Mouse (Mus musculus): ENCODE measurements at regions not wholly inside any gene's neighbourhood (a gene's known extent, or its start where the extent isn't known, plus 50 kb on each side); places are given as distances from the start of the nearest gene placed in this dataset.
A peak's percentile ranks its signal among the peaks of the same experiment; 100 is the strongest.

DNA sequence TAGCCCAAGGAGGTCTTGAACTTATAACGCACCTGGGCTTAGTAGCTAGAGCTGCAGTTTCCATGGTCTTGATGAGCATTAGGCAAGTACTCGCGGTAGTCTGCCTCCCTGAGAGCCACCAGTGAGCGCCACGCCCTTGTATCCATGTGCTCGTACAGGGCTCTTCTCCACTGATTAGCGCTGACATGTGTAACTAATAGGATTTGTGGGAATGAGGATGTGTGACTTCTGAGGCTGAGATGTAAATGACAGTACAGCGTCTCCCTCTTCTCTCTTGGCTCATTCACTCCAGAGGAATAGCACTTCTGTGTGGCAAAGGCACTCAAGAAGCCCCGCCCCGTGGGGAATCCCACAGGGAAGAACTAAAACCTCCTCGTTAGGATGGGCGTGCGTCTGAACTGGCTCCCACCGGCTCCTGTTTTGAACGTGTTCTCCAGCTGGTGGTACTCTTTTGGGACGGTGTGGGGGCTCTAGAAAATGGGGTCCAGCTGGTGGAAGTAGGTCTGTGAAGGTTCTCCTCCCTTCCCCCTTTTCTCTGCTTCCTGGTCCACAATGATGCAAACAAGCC, 94.3 kb upstream of the Pkdcc start:
- WGBS (ENCODE audit: insufficient replicate concordance), result 55% methylated on average over 16 of the region's 16 CpGs
- H3K36me3 ChIP-seq, result no peaks in the 10 kb centered on the region
- no peak overlapping the region for H3K4me3 ChIP-seq (replicated peaks)
- H3K4me2 ChIP-seq, result no peak overlapping the region
- H3K4me1 ChIP-seq (replicated peaks), result peaks cover 12% of the 10 kb centered on the region
- DNase-seq, result no peak
- no peaks in the 10 kb centered on the region for H3K9me3 ChIP-seq (replicated peaks)
- peaks cover 14% of the 10 kb centered on the region; the same call in 1 of the 2 replicates for H3K27me3 ChIP-seq
- H3K9ac ChIP-seq, result no peak overlapping the region
- no peak for ATAC-seq (ENCODE audit: low read depth)
- no peak overlapping the region for H3K27ac ChIP-seq

DNA sequence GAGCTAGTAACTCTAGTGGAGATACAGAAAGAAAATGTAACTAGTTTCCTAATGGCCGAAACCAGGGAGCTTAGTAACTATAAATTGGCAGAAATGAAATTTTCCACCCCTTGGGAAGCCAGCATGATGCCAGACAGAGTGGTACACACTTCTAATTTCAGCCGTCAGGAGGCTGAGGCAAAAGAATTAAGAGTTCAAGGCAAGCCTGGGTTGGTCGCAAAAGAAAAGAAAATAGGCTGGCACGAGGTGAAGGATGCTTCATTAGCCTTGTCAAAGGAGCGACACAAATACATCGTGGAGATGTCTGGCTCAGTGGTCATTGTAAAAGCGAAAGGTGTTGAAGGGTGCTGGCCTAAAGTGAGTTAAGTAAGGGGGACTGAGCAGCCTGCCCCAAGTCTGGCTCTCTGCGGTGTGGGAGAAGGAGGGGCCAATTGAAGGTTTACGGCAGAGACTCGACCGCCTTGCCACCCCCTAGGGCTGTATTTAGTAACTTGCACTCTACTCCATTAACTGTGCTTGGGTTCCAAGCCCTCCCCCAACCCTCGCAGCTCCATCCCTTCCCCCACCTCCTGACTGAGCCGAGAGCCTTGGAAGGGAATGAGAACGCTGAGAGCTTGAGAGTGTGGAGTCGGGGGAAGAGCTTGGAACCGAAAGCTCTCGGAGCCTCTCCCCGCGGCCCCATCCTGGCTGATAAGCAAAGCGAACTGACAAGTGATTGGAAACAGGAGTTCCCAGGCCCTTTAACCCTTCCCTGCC, 92.4 kb upstream of the Pkdcc start:
- no peaks in the 10 kb centered on the region for H3K9me3 ChIP-seq (replicated peaks)
- DNase-seq (peak; percentile 10), ATAC-seq (ENCODE audit: low read depth) (peak; percentile 63)
- H3K27ac ChIP-seq, result no peak overlapping the region
- no peak overlapping the region for H3K9ac ChIP-seq
- peak overlapping the region; percentile 59 for H3K4me2 ChIP-seq
- H3K4me3 ChIP-seq (replicated peaks), result peak overlapping the region; percentile 45
- peaks cover 14% of the 10 kb centered on the region; the same call in 1 of the 2 replicates for H3K27me3 ChIP-seq
- WGBS (ENCODE audit: insufficient replicate concordance), result 5% methylated on average over 20 of the region's 20 CpGs
- H3K36me3 ChIP-seq, result no peaks in the 10 kb centered on the region
- peaks cover 12% of the 10 kb centered on the region for H3K4me1 ChIP-seq (replicated peaks)

DNA sequence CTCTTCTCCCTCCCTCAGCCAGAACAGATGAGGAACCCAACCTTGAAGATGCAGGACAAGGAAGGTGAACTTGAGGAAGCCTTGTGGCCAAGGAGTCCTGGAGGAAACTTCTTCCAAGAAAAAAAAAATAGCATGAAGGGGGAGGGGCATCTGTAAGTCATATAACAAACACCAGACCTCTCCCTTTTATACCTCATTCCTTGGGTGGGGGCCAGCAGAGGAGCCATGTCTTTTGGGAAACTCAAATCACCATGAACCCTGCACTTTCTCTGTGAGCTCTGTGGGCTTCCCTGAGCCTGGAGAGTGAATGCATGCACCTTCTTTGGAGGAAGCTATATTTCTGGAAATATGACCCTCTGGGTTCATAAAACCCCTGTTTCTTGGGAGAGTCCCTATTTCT, 90.0 kb upstream of the Pkdcc start:
- no peak for ATAC-seq (ENCODE audit: low read depth)
- H3K9ac ChIP-seq, result no peak overlapping the region
- no peaks in the 10 kb centered on the region for H3K9me3 ChIP-seq (replicated peaks)
- DNase-seq, result no peak
- no peaks in the 10 kb centered on the region for H3K36me3 ChIP-seq
- H3K4me3 ChIP-seq (replicated peaks), result no peak overlapping the region
- peaks cover 12% of the 10 kb centered on the region for H3K4me1 ChIP-seq (replicated peaks)
- no peak overlapping the region for H3K4me2 ChIP-seq
- H3K27ac ChIP-seq, result no peak overlapping the region
- peaks cover 14% of the 10 kb centered on the region; the same call in 1 of the 2 replicates for H3K27me3 ChIP-seq

- H3K27ac ChIP-seq, result no peak overlapping the region
- WGBS (ENCODE audit: insufficient replicate concordance), result 67% methylated on average over 6 of the region's 6 CpGs
Measured at GRCm38 (mm10) chr17:83127842-83128241, 87.2 kb upstream of the Pkdcc start.

DNA sequence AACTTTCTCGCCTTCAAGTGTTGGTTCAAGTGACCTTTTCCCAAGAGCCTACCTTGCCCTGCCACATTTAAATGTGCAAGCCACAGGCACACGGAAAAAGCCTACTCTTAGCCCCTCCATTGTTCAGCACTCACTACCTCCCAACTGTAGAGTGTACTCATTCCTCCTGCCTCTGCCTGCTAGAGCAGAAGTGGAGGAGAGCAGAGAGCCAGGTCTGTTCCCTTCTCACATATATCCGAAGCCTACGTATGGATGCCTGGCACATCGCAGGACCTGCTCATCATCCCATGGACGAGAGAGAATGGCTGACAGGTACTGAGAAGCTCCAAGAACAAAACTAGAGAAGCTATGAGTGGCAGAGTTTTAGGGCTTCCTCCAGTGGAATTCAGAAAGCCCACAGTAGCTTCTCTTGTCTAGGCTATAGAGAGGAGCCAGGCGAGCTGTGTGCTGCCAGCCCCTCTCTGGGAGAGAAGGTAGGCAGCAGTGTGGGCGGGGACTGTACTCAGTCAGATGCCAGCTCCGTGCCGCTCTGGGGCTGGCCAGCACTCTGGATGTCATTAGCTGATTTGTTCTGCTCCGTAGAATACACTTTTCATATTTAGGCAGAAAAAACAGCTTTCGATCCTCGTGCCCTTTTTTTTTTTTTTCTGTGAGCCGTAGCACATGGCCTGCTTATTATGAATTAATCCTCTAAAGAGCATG, 86.1 kb upstream of the Pkdcc start:
- DNase-seq (no peak), ATAC-seq (ENCODE audit: low read depth) (no peak)
- 73% methylated on average over 14 of the region's 14 CpGs for WGBS (ENCODE audit: insufficient replicate concordance)

More at GRCm38 (mm10) chr17:83127842-83128241, 87.2 kb upstream of the Pkdcc start:
- Histone ChIP-seq H3K4me2 (no peak overlapping the region), H3K9me3 (replicated peaks) (no peaks in the 10 kb centered on the region), H3K4me3 (replicated peaks) (no peak overlapping the region), H3K4me1 (replicated peaks) (peaks cover 12% of the 10 kb centered on the region), H3K36me3 (no peaks in the 10 kb centered on the region), H3K9ac (no peak overlapping the region), H3K27me3 (peaks cover 3% of the 10 kb centered on the region; the same call in 1 of the 2 replicates)
- no peak for ATAC-seq (ENCODE audit: low read depth)
- DNase-seq, result no peak

GRCm38 (mm10) chr17:83129658-83130057, 85.4 kb upstream of the Pkdcc start:
- H3K4me3 ChIP-seq (replicated peaks), result no peak overlapping the region
- no peak for DNase-seq

More for the DNA sequence above, 86.1 kb upstream of the Pkdcc start:
- Histone ChIP-seq H3K9me3 (replicated peaks) (no peaks in the 10 kb centered on the region), H3K4me3 (replicated peaks) (no peak overlapping the region), H3K27ac (no peak overlapping the region), H3K4me1 (replicated peaks) (0 out of 2 replicates have a peak, but pooled peaks cover 2% of the 10 kb centered on the region), H3K9ac (no peak overlapping the region), H3K36me3 (no peaks in the 10 kb centered on the region), H3K4me2 (no peak overlapping the region), H3K27me3 (no peaks in the 10 kb centered on the region)

GRCm38 (mm10) chr17:83133201-83133600, 81.9 kb upstream of the Pkdcc start:
- Histone ChIP-seq H3K4me3 (replicated peaks) (no peak overlapping the region), H3K4me1 (replicated peaks) (no peaks in the 10 kb centered on the region), H3K9ac (no peak overlapping the region), H3K4me2 (no peak overlapping the region), H3K9me3 (replicated peaks) (no peaks in the 10 kb centered on the region), H3K36me3 (no peaks in the 10 kb centered on the region), H3K27me3 (no peaks in the 10 kb centered on the region), H3K27ac (no peak overlapping the region)
- DNase-seq (no peak), ATAC-seq (ENCODE audit: low read depth) (no peak)
- WGBS (ENCODE audit: insufficient replicate concordance), result 66% methylated on average over 9 of the region's 9 CpGs

More at GRCm38 (mm10) chr17:83129658-83130057, 85.4 kb upstream of the Pkdcc start:
- Histone ChIP-seq H3K9ac (no peak overlapping the region), H3K36me3 (no peaks in the 10 kb centered on the region), H3K4me2 (no peak overlapping the region), H3K9me3 (replicated peaks) (no peaks in the 10 kb centered on the region), H3K4me1 (replicated peaks) (0 out of 2 replicates have a peak, but pooled peaks cover 1% of the 10 kb centered on the region), H3K27me3 (no peaks in the 10 kb centered on the region), H3K27ac (no peak overlapping the region)
- WGBS (ENCODE audit: insufficient replicate concordance), result 80% methylated on average over 7 of the region's 7 CpGs
- ATAC-seq (ENCODE audit: low read depth), result no peak

GRCm38 (mm10) chr17:83135441-83136120, 79.5 kb upstream of the Pkdcc start:
- Histone ChIP-seq H3K4me2 (no peak overlapping the region), H3K27ac (no peak overlapping the region), H3K36me3 (no peaks in the 10 kb centered on the region), H3K4me3 (replicated peaks) (no peak overlapping the region), H3K27me3 (no peaks in the 10 kb centered on the region), H3K9me3 (replicated peaks) (no peaks in the 10 kb centered on the region), H3K4me1 (replicated peaks) (no peaks in the 10 kb centered on the region), H3K9ac (no peak overlapping the region)
- 59% methylated on average over 6 of the region's 6 CpGs for WGBS (ENCODE audit: insufficient replicate concordance)
- ATAC-seq (ENCODE audit: low read depth) (no peak), DNase-seq (no peak)

DNA sequence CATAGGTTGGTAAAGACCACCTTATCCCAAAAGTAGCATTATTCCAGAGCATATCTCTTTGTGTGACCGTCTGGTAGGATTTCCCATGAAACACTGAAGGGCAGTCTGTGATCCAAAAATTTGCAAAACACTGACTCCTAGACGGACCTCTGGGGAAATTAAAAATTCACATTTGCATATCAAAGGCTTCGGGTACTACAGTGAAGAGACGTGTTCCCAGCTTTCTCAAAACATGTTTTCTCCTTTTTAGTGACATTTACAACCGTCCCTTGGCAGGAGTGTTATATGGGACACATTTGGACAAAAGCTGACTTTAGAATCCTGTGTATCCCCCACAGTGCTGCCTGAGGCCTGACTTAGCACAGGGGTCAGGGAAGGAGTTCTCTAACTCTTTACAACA, 78.8 kb upstream of the Pkdcc start:
- DNase-seq, result no peak
- Histone ChIP-seq H3K36me3 (no peaks in the 10 kb centered on the region), H3K9me3 (replicated peaks) (no peaks in the 10 kb centered on the region), H3K27me3 (no peaks in the 10 kb centered on the region), H3K4me1 (replicated peaks) (no peaks in the 10 kb centered on the region), H3K9ac (no peak overlapping the region), H3K27ac (no peak overlapping the region), H3K4me2 (no peak overlapping the region), H3K4me3 (replicated peaks) (no peak overlapping the region)
- 64% methylated on average over 5 of the region's 5 CpGs for WGBS (ENCODE audit: insufficient replicate concordance)
- no peak for ATAC-seq (ENCODE audit: low read depth)

GRCm38 (mm10) chr17:83137720-83138119, 77.4 kb upstream of the Pkdcc start:
- no peak for DNase-seq
- Histone ChIP-seq H3K9me3 (replicated peaks) (no peaks in the 10 kb centered on the region), H3K27me3 (no peaks in the 10 kb centered on the region), H3K36me3 (no peaks in the 10 kb centered on the region), H3K9ac (no peak overlapping the region), H3K4me3 (replicated peaks) (no peak overlapping the region), H3K4me2 (no peak overlapping the region), H3K27ac (no peak overlapping the region), H3K4me1 (replicated peaks) (no peaks in the 10 kb centered on the region)
- 14% methylated on average over 7 of the region's 7 CpGs for WGBS (ENCODE audit: insufficient replicate concordance)
- no peak for ATAC-seq (ENCODE audit: low read depth)

Measured in liver, embryonic 13.5 days (tissue).